Mouse (Mus musculus) bone marrow macrophage, adult 2 months (primary cell): ENCODE results near the gene Gfpt1.

Source experiments
- CTCF ChIP-seq: IDR thresholded peaks from 2 replicates; pipeline ENCODE4 v1.5.1; 2012; ENCODE audit warnings: low read depth, mild to moderate bottlenecking, low read length, moderate library complexity
- POLR2A ChIP-seq: IDR thresholded peaks from 2 replicates; pipeline ENCODE4 v1.6.1; 2012; ENCODE audit warnings: mild to moderate bottlenecking, low read depth, low read length, borderline replicate concordance

GRCm38 (mm10) chr6:87123406-87123805 is 80.8 kb downstream of the Gfpt1 start:
- TF ChIP-seq POLR2A (no peak), CTCF (no peak)
